Mouse (Mus musculus): ENCODE measurements around the gene Sidt2.
A peak's percentile ranks its signal among the peaks of the same experiment; 100 is the strongest.

Gene Sidt2

DNA sequence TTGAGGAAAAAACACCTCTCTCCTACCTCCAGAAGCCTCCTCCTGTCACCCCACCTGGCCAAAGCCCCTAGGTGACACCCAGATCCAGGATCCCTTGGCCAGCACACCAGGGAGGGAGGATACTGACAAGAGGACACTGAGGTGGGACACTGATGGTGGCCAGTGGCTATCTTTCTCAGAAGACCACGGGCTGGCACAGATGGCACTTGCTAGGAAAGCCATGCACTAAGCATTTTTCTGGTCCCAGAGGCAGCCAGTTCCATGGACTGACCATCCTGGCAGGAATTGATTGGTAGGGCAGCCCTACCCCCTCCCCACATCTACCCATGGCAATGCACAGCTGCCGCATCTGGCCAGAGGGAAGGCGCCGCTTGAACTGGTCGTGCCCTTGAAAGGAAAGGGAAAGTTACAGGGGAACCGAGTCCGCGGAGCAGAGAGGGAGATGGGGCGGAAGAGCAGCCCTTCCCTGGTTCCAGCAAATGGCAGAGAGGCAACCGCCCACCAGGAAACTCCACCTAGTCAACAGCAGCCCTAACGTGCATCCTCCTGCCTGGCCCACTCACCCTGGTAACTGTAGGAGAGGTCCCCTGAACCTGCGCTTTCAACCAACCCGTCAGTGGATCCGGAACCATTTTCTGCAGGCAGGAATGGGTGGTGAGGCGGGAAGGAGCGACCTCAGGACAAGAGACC, 8.7 kb downstream of the Sidt2 start:
- DNase-seq: no peak

- DNase-seq: no peak
Observed at GRCm38 (mm10) chr9:45945721-45946120, 9.3 kb downstream of the Sidt2 start.

DNA sequence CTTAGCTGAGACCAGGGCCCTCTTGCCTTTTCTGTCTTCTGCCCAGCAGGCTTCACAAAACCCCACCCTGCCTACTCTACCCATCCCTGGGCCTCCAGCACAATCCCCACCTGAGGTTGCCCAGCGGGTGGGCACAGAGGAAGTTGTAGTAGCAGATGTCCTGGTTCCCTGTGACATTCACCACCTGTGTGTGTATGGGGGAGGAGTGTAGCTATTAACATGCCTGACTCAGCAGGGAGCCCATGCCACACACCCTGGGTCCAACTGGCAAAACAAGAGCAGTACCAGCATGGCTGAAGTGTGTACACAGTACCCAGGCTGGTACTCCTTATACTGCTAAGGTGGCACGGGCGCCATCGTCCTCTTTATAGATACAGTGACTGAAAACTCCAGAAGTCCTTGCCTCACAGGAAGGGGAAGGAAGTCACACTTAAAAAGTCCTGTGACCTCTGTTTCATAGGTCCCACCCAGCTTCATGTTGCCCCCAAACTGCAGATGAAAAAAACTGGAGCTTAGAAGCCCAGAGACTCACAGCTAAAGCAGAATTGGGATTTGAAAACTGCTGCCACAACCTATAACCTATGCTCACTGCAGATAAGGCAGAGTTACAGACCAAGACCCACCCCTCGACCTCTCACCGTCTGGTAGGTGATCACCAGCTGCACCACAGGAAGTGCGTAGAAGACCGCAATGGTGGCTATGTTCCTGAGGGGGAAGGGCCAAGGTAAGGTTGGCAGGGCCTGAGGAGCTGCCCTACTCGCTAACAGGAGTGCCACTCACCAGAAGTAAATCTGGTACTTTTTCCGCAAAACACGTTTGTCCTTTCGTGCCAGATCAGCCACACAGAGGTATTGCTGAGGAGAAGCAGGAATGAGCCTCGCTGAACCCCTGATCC, 10.3 kb downstream of the Sidt2 start:
- DNase-seq: no peak

- DNase-seq: no peak
Observed at GRCm38 (mm10) chr9:45943628-45944505, 11.2 kb downstream of the Sidt2 start.

- DNase-seq: no peak
Observed at GRCm38 (mm10) chr9:45942916-45943315, 12.1 kb downstream of the Sidt2 start.

DNA sequence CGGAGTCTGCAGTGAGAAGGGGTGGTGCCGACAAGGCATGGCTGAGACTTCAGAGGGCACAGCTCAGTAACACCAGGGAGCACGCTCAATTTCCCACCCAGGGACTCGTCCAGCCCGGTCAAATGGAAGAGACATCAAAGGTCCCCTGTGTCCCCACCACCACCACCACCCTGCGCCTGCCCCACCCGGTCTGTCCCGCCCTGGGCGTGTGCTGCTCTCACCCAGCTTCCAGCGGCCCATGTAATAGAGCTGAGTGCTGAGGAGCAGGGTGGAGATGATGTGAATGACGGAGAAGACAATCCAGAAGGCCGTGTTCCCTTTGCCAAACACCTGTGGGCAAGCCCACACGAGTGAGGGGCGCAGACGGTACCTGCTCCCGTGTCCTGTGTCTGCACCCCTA, 12.6 kb downstream of the Sidt2 start:
- no peak for DNase-seq

DNA sequence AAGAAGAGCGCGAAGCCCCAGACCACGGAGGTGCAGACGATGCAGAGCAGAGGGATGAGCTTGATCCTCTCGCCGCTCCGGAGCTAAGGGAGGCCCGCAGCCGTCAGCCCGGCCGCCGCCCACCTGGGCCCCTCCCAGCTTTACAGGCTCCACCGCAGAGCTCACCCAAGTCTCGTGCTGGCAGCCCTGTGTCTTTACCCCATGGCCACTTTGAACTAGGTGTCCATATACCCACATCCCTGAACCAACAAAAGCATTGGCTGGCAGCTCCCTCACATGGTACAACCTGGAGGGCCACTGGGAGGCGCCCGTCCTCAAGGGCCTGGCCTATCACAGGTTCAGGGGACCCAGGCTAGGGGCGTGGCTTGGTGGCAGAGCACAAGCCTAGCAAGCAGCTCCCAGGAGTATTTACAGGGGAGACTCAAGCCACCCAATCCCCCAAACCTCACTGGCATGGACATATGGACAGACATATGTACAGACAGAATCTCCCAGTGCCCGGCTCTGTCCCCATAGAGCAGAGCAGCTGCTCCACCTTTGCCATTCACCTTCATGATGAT, 13.6 kb downstream of the Sidt2 start:
- DNase-seq: peak in 1 of 2 experiments; percentile 63

DNA sequence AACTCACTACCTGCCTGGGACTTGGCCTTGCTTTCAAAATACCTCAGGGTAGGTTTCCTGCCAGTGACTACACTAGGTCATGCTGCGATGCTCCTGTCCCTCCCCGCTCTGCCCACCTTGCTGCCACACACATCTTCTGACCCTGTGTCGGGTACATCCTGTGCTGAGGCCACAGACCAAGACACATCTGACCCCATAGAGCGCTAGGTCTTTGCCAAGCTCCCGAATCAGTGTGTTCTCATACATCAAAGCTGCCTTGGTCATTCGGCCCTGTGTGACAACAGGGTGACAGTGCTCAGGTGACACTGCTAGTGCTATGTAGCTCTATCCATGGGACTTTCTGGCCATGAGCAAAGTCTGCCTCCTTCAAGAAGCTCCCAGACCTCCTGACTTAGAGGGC, 15.3 kb downstream of the Sidt2 start:
- no peak for DNase-seq

- no peak for DNase-seq
Observed at GRCm38 (mm10) chr9:45938952-45939637, 16.0 kb downstream of the Sidt2 start.

DNA sequence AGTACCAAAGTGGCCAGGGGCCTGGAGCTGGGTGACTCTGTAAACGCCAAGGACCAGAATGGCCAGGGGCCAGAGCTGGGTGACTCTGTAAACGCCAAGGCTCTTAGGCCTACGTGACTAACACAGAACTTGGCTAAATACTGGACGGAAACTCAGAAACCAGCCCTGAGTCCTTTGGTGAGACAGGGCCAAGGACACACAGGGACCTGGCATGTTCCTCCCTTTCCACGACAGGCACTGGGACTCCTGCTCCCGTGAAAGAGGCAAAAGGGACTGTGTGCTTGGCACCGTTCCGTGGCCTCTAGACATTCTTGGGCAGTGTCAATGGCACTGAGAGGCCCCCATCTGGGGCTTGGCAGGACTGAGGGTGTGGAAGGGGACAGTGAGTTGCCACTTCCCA, 17.0 kb downstream of the Sidt2 start:
- DNase-seq: peak in 1 of 2 experiments; percentile 36

DNA sequence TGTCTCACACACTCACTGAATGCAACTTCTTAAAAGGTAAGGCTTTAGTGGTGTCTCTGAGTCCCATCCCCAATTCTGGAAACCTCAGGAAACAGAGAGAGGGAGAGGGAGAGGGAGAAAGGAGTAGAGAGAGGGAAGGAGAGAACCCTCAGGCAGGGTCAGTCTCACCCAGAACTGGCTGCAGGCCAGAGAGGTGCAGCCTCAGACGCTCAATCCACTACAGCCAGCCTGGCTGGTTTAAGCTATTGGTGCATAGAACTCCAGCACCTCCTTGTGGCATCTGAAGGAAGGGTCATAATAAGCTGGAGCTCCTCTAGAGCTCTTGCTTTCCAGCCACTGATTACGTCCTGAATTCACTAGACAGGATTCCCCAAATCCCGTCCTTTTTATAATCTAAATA, 18.2 kb downstream of the Sidt2 start:
- DNase-seq: peak; percentile 85 to 88

DNA sequence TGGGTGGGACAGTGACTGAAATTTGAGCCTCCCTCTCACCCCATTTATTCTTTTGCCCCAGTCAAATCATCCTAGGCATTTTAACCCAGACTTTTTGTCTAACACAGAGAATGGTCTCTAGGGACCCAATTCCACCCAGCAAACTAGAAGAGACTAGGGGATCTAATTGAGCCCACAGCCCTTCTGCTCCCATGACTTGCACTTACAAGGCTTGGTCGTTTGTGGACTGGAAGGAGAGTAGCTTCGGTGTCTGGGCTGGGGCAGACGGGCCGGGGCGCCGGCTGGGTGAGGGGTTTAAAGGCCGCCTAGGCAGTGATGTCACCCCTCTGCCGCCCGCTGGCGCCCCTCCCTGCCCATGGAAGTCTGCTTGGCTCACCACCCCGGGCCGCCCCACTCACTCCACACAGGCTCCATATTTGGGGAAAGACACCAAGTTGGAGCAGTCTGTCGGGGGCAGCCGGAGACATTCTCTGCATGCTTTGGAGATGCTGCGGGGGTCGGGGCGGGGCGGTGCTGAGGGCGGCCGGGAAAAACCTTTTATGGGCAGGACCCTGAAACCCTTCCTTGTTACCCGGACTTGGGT, 19.3 kb downstream of the Sidt2 start, which contains the start of gene Tagln:
Gene Tagln (minus strand): TSS at position 431 of the 583 bp plus-strand sequence.
- DNase-seq: peak; percentile 41 to 49

DNA sequence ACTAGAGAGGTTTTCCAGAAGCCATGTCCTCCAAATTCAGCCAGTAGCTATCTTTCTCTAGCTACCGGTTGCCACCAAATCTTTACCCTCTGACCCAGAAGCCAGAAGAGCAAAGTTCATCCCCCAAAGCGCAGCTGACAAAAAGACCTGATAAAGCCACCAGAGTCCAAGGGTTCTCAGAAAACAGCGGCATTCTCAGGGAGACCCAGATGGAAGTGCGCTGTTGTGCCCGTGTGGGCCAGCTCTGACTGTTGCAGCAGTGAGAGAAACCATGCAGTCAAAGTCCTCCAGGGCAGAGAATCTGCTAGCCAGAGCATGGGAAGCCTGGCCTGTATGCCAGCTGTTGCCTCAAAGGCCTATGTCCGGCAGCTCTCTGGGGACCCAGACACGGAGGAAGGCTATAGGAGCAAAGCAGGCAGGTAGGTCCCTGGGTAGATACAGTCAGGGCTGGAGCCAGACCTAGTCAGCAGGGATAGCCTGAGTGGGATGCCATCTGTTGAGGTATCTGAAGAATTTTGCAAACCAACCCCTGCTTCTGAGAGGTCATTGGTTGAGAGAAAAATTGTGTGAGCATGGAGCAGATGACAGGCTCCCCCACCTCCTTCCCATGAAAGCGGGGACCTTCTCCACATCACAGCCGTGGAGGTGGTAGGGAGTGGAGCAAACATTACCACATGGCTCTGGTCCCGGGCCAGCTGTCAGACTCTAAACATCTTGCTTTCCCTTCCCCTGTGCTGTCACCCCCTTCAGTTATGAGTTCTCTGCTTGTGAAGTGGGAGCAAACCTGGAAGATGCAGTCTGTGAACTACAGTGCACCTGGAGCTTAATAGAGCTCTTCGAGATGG, 22.3 kb downstream of the Sidt2 start:
- DNase-seq: peak; percentile 51

DNA sequence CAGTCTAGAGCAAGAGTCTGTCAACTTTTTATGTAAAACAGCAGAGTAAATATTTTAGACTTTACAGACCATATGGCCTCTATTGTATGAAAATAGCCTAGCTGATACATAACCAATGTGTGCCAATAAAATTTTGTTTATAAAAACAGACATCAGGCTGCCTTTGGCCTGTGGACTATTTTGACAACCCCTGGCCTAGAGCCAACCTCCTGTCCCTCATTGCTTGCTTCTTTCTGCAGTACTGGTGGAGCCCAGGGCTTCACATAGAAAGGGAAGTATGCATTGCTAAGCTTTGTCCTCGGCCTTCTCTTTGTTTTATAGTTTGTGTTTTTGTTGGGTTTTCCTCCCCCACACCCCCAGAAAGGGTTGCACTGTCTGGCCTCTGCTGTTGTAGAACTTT, 23.1 kb downstream of the Sidt2 start:
- peak; percentile 38 to 62 for DNase-seq

DNA sequence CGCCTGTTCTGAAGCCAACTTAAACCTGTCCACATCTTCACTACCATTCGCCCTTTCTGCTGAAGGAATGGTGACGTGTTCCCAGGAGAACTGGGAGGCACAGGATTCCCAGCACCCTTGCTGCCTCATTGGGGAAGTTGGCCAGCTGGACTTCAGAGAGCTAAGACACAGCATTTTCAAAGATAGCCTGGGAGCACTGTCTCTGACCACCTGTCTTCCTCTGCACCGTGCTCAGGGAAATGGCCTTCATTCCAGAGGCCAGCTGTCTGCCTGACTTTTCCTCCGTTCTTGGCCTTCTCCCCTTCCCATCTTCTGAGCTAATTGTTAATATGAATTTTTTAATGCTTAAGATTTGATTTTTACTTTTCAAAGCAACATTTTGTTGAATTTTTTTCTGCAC, 25.8 kb downstream of the Sidt2 start:
- DNase-seq: no peak

GRCm38 (mm10) chr9:45919895-45920294, 35.2 kb downstream of the Sidt2 start:
- DNase-seq: peak in 1 of 2 experiments; percentile 32

GRCm38 (mm10) chr9:45917041-45917934, 37.8 kb downstream of the Sidt2 start:
- DNase-seq: peak; percentile 78 to 79

GRCm38 (mm10) chr9:45915659-45916058, 39.4 kb downstream of the Sidt2 start:
- no peak for DNase-seq

- peak; percentile 54 to 84 for DNase-seq
Observed at GRCm38 (mm10) chr9:45911673-45912072, 43.4 kb downstream of the Sidt2 start.

- DNase-seq: no peak
Observed at GRCm38 (mm10) chr9:45910995-45911394, 44.1 kb downstream of the Sidt2 start.

Measured in kidney, postnatal 36 days (tissue).